Mouse (Mus musculus): ENCODE measurements around the gene Tbc1d23.

DNA sequence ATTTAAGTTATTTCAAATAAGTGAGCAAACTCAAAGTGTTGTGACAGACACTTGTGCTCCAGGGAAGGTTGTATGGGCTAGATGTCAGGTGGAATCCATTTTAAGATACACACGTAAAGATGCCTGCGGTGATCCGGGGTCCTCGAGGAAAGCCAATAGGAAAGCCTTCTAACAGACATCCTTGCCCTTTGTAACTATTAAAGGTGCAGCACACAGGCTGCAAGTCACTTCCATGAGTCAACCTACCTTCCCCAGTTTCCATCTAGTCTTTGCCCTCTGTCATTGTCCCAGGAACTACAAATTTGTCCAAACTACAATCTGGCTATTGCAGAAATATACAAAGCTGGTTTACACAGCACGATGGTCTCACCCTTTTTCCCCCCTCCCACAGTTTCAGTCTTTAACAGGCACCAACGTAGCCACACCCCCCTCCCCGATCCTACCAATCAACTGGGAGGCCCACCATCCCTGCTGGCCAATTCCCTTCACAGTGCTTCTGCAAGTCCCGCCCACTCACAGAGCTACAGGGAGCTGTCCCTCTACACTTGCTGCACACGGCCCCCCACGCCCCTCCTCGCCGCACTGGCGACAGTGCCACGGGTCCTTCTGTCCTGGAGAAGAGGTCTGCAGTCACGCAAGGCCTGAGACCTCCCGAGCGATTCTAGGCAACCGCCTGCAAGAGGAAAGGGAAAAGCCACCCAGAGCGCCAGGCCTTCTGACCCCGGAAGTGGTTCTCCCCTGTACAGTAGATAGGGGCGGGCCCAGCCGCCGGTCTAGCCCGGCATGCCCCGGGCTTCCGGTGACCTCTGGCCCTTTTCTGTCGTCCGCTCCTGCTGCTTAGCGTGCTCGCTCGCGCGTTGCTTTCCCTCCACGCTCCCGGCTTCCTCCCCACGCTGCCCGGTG lies 110.1 kb downstream of the Tbc1d23 start, which contains the start of gene Tomm70a:
- TF ChIP-seq POLR2A (IDR thresholded peaks at IDR 0.05; ENCODE audit: borderline replicate concordance, low read depth, low read length) (no peak), CTCF (IDR thresholded peaks at IDR 0.05; ENCODE audit: low read depth, low read length) (no peak)
